Mouse (Mus musculus) right cerebral cortex, postnatal 25 days (tissue): Measurements from ENCODE around the gene Ttc39d.
"Not testable (repeated sequence)": the region's sequence is repeated elsewhere in the genome, so short reads cannot be mapped to it uniquely, and the experiment has no call there.

Source experiments
- DNase-seq: peaks from one replicate; pipeline ENCODE4 v3.0.0; 2022

Ttc39d gene

DNA sequence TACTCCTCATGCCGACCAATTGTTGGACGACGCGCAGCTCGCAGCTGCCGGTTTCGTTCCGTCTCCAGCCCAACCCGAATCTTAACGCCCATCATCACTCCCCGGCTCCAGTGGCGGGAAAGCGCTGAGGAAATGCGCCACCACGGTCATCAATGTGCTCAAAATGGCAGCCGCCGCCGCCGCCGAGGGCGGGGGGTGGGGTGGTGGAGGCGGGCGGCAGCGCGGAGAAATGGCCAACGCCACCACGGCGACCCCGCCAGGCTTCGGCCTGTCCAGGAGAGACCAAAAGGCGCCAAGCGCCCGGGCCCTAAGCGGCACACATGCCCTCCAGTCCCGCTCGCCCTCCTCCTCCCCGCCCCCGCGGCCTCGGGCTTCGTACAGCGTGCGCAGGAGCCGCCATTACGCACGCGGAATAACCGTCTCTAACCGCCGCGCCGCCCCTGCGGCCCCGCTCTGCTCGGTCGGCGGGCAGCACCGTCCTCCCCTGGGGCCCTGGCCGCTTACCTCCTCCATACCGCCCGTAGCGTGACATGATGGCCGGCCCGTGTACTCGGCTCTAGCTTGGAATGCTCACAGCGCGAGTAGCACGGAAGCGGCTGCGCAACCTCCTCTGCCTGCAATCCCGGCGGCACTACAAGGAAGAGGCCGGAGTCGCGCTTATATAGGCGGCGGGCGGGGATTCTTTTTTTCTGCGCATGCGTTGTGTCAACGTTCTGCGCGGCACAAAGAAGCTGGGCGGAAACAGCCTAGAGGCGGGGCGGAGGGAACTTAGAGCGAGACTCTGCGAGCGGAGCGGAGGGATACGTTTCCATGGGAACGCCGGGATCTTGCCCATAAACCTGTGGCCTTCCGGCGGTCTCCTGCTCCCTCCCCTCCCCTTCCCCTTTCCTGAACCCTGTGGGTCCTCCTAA, at the start of gene Ttc39d, which contains the start of gene Srsf7:
Gene Ttc39d, plus strand, starts transcription at position 790 of the 911 bp plus-strand sequence.
Gene Srsf7, minus strand, starts transcription at position 637 of the 911 bp plus-strand sequence.
- peak; percentile 97 for DNase-seq

DNA sequence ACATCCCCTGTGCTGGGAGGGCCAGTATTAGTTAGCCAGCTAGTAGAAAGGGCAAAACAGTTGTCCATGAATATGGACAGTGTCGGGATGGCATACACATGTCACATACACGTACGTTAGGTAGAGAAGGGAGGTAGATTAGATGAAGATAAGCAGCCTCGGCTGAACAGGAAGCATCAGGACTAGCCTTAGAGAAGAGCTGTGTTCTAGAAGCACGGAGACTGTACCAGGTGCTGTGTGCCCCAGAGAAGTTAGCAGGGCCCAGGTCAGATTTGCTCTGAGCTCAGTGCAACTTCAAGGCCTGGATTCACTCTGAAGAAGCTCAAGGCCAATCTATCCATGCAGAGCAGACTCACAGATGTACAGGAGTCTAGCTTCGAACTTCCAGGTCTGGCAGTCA, 49.8 kb upstream of the Ttc39d start:
- no peak for DNase-seq

DNA sequence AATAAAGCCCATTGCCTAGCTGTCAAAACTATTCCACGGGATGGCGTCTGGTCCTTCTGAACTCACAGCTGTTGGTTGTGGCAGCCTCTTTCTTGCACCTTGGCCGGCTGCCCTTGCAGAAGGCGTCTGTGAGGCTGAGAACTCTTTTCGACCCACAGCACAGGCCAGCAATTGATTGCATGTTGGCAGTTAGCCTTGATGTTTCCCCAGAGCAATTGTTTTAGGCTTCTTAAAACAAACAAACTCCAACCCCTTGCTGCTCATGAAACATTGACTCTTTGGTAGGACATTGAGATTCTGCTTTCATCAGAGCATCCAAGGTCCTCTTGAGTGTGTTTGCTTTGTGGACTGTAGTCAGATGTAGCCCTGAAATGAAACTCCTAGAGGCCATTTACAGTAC, 46.8 kb upstream of the Ttc39d start:
- no peak for DNase-seq

DNA sequence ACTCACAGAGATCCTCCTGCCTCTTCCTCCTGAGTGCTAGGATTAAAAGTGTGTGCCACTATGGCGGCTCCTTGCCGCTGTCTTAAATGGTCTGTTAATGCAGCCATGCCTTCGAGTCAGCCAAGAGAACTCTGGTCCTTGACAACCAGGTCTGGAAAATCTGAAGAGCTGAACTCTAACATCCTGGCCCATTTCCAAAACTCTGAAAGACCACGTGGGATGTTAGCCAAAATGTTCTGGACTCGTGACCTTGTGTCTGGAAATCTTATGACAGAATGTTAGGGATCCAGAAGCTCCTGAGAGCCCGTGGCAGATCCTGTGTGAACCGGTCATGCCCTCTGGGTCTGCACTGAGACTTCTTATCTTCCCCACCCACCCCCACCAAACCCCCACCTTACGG, 43.3 kb upstream of the Ttc39d start:
- no peak for DNase-seq

DNA sequence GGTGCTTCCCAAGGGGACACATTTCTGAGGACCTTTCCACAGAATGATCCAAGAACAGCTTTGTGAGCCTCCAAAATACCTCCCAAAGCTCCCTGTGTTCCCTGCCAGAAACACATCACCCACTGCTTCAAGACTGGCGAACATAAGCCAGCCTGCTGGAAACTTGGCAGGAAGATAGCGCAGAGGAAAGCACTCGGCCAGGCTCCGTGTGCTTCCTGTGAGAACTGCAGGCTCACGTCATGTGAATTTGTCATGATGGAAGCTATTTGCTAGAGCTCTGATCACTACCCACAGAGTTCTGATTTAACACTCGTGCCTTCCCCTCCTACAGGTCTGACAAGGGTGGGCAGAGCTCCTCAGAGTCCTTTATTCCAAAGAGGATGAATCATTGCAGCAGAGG, 41.5 kb upstream of the Ttc39d start:
- DNase-seq, result peak; percentile 81

DNA sequence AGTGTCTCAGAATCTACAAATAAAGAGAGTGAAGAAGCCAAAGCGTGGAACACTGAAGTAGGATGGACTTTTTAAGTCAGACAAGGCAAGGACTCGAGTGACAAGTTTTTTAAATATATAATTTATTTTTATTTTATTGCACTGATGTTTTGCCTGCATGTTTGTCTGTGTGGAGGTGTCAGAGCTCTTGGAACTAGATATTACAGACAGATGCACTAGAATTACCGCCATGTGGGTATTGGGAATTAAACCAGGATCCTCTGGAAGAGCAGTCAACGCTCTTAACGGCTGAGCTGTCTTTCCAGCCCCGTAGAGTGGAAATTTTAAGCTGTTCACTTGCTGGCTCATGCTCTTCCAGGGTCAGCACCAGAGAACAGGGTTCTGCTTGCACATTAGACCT, 40.9 kb upstream of the Ttc39d start:
- DNase-seq, result no peak

DNA sequence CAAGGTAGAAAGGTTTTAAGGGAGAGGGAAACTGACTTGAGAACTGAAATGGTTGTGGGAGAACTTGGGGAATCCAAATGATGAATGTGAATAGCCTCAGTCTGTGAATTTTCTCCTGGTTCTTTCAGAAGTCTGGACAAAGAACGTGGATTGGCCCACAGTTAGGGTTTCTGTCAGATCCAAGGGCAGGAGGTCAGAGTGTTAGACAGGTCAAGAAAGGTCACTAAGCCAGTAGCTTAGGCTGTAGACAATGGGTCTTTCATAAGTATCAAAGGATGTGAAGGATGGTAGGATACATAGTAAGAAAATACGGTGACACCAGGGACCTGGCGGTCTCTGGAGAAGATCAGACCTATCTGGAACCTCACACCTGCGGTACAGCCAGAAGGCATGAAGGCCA, 39.8 kb upstream of the Ttc39d start:
- no peak for DNase-seq

DNA sequence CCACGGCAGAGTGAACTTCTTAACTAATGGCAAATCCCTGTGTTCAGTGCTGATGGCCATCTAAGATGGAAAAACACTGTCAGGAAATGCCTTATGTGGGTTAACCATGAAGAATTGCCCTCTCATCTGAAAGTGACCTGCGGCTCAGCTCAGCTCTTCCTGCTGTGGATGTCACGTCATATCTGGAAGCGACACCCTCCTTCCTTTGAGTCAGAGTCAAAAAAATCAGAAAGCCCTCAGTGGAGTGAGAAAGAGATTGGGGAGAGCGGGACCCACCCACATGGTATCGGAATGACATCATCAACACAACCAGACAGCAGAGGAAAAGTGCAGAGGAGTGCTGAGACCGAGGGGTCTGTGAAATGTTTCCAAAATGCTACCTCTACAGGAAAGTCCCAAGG, 39.4 kb upstream of the Ttc39d start:
- peak; percentile 46 for DNase-seq

DNA sequence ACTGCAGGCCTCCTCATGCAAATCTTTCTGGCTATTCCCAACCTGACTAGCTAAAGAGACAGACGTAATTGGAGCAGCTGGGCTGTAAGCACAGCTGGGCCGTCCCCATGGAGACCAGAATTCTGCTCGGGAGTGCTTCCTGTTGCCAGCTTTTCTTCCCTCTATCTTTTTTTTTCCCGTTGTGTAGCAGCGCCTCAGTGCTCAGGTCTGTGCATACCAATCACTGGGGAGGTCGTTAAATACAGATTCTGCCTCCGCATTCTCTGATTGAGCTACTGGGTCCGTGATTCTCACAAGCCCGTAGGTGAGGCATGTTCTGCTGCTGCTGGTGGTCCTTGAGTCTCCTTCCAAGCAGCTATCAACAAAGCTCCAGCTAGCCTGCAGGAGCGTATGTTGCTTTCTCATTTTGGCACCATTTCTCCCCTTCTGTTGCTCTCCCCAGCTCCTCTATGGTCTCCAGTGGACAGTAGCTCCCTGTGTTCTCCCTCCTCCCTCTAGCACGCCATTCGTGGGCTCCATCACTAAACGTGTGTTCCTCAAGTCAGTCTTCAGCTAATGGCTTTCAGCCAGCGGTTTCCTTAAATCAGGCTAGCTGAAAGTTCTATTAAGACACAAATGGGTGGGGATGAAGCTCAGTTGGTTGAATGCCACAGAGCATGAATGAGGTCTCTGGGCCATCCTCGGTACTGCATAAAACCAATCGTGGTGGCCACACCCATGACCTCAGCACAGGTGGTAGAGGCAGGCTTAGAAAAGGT, 38.7 kb upstream of the Ttc39d start:
- DNase-seq, result peak; percentile 74

DNA sequence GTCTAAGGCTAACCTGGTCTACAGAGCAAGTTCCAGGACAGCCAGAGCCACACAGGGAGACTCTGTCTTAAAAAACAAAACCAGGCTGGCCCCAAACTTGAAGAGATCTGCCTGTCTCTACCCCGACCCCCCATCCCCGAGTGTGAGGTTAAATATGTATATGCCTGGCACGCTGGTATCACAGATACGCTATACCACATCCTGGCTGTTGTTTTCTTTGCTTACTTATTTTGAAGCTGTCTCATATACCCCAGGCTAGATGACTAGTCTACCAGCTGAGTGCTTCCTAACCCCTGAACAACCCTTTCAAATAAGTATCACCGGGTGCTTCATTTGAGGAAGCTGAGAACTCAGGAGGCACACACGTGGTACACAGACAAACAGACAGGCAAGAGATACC, 37.5 kb upstream of the Ttc39d start:
- DNase-seq, result no peak

DNA sequence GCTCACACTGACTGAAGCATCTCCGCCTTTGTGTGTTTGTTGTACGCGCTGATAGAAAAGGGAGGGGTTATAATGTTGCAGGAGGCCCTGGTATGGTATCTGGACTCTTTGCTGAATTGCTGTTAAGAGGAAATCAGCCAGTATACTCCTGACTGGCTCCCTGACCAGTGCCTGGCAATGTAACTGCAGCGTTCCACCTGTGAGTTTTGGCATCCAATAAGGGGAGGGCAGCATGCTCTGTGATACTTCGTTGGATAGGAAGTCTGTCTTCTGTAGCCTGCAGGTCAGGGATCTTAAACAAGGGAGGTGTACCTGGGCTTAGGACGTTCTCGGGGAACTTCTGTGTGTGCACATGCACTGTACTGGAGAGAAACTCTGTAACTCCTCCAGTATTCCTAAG, 36.3 kb upstream of the Ttc39d start:
- DNase-seq, result no peak

DNA sequence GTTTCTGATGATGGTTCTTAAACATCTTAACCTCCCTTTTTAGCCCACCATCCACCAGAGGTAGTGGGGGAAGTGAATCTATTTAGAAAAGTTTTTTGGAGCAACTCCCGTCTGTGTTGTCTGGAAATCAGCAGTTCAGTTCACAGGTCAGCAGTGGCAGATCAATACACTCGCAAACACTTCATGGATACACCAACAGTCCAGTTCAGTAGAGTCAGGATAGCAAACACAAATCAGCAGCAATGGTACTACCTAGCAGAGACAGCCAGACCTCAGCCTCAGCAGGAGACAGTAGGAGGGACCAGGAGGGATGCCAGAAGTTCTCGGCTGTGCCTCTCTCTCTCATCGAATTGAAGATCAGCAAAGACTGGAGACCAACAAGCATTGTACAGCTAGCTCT, 35.3 kb upstream of the Ttc39d start:
- no peak for DNase-seq

DNA sequence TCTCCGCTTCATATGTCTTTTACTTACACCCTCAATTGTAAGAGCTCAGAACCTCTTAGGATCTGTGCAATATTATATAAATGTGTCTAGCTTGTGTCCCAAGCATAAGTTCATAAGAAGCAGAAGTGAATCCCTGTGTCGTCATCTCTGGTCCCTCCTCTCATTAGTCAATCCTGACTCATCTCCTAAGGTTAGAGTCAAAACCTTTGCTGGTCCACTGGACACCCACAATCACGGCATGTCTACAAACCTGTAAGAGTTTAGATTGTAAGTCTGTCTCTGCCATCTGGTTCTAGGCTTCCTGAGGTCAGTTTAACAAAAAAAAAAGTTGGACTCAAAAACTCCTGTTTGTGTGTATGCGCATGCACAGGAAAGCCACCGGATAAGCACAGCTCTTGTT, 34.5 kb upstream of the Ttc39d start:
- DNase-seq, result no peak

DNA sequence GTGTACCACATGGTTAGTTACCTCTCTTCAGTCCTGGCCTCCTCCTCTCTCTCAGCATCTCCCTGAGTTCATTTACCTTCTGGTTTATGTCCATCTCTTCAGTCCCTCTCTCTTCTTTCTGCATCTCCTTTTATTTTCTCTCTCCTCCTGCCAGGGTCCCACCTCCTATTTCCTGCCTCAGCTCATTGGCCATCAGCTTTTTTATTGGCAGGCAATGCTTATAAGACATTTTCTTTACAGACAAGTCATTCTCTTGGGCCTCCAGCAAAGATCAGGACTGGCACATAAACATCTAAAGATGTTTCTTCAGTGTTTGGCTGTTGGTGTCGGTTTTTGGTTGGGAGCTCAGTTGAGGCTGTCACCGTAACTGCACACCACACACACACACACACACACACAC, 33.6 kb upstream of the Ttc39d start:
- no peak for DNase-seq

DNA sequence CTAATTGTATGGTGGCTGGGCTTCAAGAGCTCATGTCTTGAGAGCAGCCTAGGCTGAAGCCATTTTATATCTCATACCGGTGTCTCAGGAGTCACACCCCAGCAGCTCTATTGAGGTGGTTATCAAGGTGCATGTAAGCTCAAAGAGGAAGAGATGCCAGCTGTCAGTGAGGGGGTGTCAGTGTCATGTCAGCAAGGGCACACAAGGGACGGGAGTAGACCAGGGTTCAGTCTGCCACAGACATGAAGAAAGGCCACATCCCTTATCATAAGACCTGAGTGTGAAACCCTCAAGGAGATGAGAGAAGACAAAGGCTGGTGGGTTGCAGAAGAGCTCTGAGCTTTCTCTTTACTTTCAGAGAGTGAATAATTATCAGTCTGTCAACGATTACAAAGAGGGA, 33.1 kb upstream of the Ttc39d start:
- no peak for DNase-seq

DNA sequence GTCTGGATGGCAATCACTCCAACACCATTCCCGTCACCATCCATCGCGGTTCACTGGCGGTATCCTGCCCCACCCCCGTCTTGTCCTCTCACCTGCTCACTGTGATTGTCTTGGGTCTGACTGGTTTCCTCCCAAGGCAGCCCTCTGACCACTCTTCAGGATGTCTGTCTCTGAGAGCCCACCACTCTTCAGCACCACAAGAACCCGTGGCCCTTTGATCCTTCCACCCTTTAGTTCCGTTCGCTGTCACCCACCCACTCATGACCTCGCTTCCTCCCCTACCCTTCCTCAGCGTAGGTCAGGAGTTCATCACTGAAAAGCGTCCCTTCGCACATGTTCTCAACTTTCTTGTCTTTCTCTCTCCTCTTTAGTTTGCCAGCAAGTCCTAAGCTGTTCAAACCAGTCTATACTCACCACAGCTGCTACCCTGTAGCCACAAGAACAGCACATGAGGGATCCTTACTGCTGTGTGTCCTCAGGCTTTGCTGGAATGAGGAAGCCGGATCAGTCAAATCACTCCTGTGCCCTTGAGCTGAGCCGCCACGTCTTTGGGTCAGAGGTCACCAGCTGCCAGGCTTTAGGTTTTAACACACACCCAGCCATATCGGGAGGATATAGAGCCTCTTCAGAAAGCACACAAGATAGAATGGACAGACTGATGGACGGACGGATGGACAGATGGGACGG, 32.4 kb upstream of the Ttc39d start:
- DNase-seq, result no peak

DNA sequence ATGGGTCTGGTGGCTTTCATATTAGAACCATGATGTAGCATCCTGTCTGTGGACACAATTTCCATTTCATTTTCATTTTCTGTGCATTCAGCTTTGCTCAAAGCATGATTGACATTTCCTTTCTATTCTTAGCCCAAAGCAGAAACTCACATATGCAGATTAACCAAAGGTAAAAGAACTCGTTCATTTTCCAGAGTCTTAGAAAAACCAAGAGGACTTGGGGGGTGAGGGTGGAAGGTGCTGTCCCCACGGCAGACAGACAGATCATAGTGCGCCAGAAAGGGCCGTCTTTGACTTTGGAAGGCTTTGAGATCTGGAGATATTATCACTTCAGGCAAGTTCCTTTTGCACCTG, 31.9 kb upstream of the Ttc39d start:
- DNase-seq, result no peak

DNA sequence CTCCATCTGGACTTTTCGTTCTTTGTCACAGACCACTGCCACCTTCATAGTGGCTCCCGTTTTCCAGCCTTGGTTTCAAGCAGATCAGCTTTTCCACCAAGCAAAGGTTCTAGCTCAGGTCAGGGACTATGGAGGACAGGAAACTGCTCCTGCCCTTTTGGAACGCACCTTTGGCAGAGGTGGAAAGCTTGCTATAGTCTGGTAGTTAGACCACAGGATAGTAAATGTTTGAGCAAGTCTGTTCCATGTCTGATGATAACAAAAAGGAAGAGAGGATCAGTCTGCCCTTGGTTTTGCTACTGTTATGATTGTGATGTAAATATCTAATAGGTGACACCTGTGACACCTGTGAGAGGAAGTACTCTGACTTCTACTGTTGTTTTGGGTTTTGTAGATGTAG, 31.3 kb upstream of the Ttc39d start:
- no peak for DNase-seq

DNA sequence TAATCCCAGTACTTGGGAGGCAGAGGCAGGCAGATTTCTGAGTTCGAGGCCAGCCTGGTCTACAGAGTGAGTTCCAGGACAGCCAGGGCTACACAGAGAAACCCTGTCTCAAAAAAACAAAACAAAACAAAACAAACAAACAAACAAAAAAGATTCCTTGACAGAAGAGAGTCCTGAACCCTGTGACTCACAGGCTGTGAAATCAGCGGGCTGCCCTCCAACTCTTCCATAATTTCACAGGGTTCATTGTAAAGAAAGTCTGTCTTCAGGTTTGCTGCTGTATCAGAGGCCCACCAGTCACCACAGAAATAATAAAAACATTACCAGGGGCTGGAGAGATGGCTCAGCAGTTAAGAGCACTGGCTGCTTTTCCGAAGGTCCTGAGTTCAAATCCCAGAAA, 28.4 kb upstream of the Ttc39d start:
- not testable (repeated sequence) for DNase-seq

DNA sequence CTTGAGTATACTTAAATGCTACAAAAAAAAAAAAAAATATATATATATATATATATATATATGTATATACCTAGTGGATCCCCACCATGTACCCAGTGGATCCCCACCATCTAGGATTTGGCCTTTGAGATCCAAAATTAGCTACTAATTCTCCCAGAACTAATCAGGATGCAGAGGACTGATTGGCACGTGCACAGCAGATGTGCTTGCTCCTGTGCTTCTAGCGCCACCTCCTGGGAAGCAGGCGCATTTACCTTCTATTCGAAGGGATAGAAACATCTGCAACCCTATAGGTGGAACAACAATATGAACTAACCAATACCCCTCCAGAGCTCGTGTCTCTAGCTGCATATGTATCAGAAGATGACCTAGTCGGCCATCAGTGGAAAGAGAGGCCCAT, 27.3 kb upstream of the Ttc39d start:
- DNase-seq, result peak; percentile 59

DNA sequence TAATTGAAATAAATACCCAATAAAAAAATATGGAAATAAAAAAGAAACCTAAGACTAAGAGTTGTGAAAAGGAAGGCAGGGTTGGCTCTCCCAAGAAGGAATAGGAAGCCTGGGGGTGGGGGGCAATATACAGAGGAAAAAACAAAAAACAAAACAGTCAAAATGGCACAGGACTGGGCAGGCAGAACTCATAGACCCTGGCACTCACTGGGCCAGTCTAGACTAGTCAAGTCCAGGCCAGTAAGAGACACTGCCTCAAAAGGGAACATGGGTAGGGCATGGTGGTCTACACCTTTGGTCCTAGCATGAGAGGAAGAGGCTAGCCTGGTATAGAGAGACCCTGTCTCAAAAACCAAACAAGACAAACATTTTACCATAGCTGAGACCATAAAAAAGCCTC, 26.8 kb upstream of the Ttc39d start:
- DNase-seq, result no peak

DNA sequence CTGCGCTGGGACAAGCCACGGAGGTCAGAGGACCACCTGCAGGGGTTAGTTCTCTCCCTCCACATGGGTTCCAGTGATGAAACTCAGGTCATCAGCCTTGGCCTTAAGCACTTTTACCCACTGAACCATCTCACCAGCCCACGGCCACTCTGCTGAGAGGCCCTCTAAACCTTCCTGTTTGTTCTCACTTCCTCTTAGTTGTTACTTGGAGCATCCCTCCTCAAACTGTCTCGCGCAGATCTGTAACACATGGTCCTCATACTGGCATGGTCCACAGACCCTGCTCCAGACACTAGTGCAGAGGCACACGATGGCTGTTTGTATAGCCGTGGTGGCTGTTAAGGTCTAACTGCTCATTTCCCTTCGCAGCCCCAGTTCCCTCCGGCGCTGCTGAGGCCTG, 23.6 kb upstream of the Ttc39d start:
- DNase-seq, result no peak

DNA sequence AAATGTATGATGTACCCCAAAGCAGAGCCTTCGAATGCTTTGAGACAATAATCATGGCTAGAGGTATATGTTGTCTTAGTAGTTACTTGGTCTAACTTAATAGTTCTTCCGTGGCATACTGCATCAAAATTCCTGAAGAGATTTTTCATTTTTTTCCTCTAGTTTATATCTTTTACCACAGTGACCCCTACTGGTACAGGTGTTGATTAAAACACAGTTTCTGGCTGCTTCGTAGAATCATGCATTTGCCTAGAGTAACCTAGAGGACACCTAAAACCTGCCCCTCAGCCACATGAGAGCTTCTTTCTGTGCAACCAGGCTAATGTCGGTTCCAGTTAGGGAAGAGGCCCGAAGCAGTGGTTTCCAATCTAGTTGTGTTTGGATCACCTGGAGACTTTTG, 14.2 kb upstream of the Ttc39d start:
- no peak for DNase-seq
